Mouse (Mus musculus): ENCODE measurements around the gene Ankrd39.

The Ankrd39 gene

DNA sequence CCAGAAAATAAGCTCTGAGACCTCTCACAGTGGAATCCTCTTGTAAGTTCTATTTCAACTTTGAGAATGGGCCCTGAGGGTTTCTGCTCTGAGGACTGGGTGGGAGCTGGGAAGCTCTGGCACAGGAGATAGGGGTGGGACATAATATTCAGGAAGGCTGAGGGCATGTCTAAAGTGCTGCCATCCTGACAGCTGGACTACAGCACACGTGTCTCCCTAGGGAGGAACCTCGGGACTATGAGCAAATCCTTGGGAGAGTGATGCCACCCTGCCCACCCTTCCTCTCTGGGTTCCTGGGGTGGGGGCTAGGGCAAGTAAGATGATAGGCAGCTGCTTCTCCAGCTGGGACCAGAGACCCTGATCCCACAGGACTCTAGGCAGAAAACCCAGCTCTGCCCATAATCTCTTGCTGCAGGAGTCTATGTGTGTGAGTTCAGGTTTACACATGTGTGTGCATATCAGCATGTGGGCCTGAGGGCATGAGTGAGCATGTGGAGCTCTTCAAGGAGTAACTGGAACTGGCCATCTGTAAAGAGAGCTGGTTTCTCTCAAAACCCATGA, 25.0 kb upstream of the Ankrd39 start:
- DNase-seq = no peak

DNA sequence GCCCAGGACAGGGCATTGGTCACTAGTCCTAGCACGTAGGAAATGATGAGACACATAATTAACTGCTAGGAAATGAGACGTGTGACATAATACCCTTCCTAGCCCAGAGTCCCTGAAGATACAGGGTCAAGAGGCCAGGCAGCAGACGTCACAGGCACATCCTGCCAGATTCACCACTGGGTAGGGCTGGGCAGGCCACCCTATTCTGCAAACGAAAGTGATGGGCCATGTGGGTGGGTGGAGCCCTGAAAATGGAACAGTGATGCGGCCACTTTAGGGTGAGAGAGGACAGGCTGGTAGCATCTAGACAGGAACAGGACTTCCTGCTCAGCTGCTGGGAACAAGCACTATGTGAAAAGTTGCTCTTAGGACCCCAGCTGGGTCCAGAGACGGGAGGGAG, 24.4 kb upstream of the Ankrd39 start:
- peak; percentile 76 to 86 for DNase-seq

DNA sequence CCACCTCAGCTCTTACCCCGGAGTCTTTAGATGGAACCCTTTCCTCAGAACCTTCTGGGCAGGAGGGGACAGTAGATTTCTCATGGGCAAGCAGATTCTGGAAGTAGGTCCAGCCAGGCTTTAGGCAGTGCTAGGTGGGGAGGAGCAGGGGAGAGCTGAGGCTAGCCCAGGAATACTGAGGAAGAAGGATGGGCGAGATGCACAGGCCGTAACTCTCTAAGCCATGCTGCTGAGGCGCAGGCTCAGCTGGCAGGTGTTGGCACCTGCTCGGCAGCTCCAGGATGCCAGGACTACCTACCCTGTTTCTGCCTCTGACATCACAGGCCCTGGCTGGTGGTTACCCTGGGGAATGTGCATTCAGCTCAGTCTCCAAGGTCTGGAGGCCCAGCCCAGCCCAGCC, 23.1 kb upstream of the Ankrd39 start:
- DNase-seq = no peak

DNA sequence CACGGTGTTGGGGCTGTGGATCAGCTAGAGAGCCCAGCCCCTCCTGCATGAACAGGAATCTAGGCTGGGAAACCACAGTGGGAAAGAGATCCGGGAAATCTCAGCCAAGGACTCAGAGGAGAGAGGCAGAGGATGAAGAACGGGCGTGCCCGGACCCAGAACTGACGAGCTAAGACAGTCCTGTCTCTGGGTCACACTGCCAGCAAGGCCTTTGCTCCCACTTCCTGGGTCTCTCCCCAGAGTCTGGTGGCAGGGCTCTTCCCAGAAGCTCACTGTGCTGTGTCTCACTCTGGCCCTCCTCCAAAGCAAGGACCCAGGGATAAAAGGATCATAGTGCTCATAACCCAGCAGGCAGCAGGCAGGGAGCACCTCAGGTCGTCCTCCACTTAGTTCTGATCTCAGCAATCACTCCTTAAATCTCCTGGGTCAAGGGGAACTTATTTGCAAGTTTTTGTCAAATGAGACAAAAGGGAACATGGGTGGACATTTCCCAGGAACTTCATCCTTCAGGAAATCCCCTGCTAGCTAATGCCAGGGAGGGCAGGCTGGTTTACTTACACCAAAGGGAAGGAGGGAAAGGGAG, 22.5 kb upstream of the Ankrd39 start:
- peak in 1 of 2 experiments; percentile 55 for DNase-seq

DNA sequence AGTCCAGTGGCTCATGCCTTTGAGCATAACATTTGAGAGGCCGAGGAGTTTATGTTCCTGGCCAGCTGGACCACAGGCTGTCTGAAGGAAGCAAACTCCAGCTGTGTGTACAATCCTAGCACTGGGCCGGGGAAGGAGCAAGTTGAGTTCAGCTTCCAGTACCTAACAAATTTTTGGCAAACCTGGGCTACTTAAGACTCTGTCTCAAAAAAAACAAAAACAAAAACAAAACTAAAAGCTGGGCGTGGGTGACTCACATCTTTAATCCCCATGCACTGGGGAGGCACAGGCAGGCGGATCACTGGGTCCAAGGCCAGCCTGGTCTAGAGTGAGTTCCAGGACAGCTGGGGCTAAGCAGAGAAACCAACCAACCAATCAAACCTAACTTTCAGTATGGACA, 21.5 kb upstream of the Ankrd39 start:
- DNase-seq = peak in 1 of 2 experiments; percentile 44

DNA sequence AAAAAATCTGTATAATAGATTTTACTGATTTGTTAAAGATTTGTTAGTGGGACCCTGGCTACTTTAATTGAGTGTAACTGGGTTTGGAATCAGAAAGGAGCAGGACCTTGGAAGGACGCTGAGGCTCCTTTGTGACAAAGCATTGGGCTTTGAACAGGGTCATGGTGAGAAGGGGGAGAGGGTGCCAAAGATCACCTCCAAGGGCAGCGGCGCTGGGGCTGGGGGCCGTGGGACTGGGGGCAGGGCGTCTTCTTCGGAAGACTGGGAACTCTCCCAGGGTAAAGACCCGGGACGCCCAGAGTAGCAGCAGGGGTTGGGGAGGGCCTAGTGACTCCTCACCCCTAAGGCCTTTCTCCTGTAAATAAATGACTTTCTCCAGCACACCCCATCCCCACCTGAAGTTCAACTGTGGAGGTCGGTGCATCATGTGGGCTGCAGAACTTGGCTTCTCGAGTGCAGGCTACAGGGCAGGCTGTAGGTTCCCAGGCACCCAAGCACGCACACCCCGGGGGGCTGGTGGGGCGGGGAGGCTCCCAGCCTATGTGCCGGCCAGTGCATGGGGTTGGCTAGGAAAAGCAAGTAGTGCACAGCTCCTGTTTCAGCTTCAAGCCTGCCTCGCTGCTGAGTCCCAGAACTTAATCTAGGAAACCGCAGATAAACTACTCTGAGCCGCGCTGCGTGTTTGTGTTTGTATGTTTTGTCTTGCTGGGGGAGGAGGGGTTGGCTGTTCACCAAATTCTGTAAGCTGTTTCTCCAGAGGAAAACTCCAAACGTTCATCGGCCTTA, 20.8 kb upstream of the Ankrd39 start:
- DNase-seq = no peak

DNA sequence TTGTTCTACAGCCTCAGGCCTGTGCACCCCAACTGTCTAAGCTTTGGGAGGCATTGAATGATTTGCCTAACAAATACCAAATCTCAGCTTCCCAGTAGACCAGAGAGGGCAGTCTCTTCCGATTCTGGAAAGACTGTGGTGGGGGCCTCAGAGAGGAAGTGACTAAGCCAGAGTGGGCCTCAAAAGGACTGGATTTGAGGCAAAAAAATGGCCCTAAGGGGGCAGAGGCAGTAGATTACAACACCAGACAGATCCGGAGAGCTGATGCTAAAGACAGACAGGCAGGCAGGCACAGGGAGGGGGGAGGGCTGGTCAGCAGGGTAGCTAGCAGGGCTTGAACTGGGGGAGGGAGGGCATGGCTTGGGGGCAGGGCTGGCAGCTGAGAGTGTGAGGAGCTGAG, 19.2 kb upstream of the Ankrd39 start:
- no peak for DNase-seq

DNA sequence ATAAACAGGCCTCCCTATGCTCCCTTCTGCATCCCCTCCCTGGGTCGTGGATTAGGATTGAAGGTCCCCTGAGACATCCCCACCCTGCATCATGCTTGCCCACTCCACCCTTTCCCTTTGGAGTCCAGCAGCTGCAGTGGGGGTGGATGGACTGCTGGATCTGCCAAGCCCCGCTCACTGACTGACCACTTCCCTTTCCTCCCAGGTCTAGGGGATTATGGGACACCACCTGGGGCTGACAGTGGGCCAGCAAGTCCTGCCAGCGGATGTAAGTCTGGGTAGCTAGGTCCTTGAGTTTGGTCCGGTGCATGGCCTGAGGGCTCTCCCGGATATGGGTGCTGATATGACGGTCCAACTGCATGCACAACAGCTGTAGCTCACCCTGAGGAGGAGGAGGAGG, 16.9 kb upstream of the Ankrd39 start:
- no peak for DNase-seq

DNA sequence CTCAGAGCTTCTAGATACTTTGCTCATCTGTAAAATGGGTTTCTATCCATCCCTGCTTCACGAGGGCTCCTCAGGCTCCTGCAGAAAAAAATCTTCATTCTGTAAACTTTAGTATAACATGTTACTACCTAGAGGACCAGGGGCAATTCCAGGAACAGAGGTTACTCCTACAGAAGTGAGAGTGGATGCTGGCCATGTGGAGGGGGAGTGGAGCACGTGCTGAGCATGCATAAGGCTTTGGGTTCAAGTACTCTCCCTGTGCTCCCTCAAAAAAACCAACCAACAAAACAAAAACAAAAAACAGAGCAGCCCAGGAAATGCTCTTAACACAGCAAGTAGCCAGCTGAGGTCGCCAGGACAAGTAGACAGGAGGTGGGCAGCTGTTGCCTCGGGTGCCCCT, 16.4 kb upstream of the Ankrd39 start:
- no peak for DNase-seq

DNA sequence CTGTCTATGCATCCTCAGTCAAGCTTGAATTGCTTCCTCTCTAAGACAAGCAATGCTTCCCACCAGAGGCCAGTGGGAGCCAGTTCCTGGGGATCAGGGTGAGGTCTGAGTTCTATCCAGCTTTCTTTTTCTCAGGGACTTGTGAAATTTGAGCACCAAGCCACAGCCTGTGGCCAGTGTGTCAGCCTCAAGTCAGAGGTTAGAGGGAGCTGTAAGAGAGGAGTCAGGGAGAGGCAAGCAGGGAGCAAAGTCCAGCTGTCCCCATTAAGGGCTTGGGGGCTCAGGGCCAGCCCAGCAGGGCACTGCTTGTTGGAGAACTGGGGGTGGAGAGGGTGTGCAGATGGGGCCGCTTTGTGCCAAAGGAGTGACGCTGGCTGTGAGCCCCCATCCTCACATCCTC, 16.0 kb upstream of the Ankrd39 start:
- no peak for DNase-seq

DNA sequence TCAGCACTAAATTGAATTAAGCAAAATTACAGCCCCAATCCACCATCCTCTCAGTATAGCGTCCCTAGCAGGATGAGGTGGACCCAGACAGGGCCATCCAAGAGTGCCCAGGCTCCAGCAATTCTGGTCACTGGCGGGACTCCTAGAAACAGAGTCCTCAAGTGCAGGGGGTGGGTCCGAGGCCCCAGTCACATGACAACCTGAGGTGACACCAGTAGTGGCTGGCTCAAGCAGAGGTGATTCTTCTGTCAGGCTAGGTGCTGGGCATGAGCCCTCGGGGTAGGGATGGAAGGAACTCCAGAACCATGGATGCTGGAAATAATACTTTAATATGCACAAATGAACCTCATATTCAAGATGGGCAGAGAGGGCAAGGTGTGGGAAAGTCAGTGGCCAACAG, 15.1 kb upstream of the Ankrd39 start:
- DNase-seq = no peak

DNA sequence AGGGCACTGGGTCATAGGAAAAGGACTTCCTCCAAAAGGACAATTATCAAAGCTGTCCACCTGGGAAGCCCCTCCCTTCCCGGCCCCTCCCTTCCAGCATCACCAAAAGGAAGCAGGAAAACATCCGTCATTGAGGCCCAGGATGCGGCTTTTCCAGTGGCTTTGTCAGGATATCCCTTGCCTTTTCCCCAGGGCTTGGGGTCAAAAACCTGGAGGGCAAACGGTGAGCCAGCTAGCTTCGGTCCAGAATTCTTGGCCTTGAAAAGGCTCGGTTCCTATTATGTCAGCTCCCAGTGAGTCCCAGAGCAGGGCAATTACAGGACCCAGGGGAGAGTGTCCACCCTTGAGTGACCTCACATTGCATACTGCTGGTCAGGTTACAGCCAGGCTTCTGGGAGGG, 13.7 kb upstream of the Ankrd39 start:
- no peak for DNase-seq

DNA sequence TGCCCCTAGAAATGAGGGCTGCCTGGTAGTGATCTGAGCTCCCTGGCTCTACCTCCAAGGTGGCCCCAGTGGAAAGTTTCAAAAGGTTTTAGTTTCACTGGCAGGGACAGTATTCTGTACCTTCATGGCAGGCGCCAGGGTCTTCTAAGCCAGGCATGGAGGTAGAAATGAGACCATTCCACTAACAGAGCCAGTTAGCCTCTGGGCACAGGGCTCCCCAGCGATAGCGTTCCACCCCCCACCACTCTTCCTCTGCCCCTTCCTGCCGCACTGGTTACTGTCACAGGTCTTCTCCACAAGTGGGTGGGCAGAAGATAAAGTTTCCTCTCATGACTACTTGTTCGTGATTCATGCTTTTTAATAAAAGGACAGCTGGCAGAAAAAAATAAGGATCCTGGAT, 12.6 kb upstream of the Ankrd39 start:
- no peak for DNase-seq

DNA sequence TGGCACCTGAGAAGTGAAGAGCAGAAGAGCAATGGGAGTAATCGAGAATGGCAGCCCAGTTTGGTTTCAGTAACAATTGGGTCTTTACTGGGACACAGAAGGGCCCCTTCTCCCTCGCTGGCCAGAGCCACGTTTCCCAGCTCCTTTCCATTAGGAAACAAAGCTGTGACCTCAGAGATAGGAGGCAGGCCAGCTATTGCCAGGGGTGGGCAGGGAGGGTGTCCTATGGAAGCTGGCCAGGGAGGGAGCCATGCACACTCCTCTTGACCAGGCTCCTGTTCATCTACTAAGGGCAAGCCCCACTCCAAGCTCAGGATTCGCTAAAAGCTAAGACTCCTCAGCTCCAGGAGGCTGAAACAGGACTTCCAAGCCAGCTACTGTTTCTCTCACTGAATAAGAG, 12.0 kb upstream of the Ankrd39 start:
- DNase-seq = no peak

DNA sequence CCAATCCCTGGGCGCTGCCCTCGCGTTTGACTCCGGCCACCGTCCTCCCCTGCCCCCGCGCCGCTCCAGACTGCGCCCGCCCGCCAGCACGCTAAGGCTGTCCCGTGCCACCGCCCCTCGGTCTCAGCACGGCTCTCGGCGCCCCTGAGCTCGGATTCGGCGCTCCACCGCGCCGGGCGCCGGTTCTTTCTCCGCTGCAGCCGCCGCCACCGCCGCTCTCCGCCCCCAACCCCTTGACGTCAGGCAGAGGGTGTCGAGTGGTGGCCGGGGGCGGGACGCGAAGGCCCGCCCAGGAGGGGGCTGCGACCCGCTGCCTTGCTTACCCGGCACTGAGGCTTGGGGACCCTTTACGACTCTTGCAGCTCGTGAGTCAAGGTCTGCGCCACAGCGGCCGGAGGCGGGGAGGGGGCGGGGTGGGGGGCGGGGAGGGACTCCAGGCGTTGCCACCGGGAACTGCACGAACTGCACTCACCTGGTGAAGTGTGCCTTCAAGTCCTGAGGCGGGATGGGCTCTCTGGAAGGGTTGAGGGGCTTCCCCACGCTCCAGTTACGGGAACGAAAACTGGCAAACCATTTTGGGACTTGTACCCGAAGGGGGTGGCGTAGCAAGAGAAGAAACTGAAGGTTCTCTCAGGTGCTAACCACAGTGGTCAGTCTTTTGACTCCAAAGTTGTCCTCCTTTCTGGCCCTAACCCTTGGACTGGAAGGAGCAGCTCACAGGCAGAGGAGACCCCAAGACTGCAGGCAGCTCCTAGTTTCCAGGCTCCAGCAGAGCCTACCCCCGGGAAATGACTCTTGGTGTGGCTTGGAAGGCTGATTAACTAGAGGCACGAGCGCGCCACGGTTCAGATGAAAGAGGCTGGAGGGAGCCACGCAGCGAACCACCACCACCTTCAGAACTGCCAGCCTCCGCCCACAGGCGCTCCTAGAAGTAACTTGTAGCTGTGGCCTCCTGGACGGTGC, 11.1 kb upstream of the Ankrd39 start, which contains the start of gene Sema4c:
TSS of gene Sema4c (minus strand) at position 319 of the 963 bp plus-strand sequence.
- peak; percentile 86 to 89 for DNase-seq

DNA sequence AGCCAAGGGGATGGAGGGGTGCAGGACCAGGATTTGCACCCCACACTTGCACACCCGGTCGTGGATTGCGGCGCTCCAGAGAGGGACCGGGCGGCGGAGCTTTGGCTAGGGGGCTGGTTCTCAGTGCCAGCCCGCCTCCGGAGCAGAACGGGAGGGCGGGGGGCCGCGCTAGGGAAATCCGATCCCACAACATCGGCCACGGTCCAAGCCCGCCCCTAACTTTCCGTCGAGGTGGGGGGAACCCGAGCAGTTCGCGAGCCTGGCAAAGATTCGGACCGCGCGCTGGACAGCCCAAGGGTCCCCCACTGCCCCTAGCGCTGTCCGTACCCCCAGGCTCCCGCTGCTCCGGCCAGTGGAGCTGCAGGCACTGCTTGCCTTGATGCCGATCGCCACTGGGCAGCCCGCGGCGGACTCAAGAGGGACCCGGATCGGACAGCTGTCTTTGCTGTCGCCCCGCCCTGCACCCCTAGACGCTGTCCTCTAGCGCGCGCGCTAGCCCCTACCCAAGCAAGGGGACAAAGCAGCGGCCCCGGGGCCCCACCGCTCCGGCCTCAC, 10.3 kb upstream of the Ankrd39 start:
- DNase-seq = peak; percentile 91 to 96

DNA sequence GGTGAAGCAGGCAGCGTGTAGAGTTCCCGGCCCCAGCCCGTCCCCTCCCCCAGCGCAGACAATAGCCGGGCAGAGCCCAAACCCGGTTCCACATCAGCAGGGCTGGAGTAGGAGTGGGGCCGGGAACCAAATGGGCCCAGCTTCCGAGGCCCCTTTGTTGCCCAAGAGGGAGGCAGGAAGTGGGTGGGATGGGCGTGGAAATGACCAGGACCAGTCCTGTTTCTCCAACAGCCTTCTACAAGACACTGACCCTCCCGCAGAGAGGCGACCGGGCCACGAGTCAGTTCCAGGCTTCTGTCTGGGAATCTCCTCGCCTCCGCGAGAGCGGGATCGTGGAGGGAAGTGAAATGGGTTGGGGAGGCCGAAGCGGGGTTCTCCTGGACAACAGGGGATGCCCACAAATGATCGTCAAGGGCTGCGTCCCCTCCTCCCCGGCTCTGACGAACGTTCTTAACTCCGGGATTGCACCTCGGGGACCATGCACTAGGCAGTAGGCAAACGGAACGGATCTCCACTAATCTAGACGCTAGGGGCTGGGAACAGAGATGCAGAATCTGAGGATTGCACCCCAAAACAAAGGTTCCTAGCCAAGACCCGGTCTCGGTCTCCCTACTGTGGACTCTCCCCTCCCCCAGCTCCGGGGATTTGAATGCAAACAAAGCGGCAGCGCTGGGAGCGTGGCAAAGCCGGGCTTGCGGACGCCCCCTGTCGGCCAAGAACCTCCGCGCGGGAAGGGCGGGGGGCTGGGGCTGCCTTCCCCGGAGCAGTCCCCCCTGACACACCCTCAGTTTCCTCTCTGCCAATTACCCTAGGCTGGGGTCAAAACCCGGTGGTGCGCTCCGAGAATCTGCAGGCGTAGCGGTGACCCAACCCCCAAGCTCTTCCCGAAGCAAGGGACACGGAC, 9.6 kb upstream of the Ankrd39 start:
- peak; percentile 95 to 96 for DNase-seq

DNA sequence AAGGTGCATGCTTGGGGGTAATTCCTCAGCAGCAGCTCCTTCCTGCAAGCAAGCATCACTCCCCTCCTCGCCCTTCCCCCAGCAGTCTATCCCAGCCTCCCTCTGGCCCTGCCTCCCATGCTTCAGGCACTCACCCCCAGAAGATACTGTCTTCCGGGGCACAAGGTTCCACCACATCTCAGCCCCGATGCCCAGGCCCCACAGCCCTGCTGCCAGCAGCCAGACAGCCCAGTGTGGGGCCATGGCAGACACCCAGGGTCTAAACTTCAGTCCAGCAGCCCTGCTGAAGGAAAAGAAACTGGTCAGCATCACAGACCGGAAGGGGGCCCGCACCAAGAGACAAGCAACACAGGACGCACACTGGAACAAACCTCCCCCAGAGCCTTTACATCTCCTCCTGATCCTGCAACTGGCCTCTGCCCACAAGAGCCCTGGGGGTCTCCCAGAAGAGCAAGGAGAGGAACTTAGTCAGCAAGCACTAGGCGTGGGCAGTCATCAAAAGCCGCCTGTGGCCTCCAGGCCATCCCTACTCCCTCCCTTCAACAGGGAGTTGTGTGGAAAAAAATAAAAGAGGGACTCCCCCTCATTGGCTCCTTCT, 8.7 kb upstream of the Ankrd39 start:
- peak; percentile 53 to 64 for DNase-seq

DNA sequence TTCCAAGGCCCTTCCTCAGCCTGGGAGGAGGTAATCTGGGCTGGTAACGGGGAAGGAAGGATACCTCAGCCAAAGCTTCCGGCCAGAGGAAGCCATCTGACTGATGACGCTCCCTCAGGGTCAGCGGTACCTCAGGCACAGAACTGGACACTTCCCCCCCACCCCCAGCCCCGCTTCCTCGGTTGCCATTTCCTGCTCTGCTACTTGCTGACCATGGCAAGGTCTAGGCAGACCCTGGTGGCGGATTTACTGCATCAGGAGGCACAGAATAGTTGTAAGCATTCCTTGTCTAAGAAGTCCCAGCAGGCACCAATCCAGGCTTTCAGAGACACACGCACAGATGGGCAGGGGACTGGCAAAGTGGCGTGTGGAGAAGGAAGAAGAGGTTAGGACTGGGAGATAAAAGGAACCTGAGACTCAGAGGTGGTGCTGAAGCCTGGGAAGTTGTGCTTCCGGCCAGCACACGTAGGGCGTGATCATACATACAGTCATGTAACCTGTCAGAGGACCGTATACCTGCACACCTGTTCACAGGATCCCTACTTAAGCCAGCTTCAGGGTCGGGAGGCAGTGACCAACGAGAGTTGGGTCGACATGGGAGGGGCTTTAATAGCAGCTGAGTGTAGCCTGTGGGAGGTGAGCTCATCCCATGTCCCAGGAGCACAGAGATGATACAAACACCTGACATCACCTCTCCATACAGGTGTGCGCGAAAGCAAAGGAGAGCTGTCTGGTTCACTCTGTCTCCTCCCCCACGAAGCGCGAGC, 7.6 kb upstream of the Ankrd39 start:
- DNase-seq = peak in 1 of 2 experiments; percentile 55

DNA sequence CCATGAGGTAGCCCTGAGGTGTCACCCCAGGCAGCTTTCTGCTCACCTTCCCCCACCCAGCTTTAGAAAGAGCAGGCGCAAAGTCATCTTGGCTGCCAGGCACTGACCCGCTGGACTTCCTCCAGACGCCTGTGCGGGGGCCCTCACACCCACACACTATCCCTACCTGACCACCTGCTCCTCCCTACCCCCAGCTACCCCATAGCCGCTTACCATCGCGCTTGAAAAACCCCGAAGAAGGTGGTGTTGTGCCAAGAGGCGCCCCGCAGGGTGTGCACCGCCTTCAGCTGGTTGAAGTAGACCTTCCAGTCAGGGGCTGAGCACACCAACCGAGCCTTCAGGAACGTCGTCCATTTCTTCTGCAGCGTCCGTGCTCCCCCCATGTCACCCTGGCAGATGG, 5.3 kb upstream of the Ankrd39 start:
- DNase-seq = no peak

DNA sequence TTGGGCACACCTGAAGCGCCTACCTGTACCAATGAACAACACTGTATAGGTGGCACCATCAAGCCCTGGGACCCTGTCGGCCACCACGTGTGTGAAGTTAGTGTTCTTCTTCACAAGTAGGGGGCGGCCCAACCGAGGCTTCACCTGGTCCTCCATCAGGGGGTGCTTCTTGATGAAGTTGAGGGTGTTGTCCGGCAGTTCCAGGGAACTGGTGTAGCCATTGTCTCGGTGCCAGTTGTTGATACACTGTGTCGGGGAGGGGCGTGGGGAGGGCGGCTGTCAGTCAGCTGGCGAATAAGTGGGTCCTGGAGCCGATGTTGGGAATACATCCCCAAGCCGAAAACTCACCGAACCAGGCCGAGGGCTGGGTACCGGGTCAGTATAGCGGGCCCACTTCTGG, 4.7 kb upstream of the Ankrd39 start:
- no peak for DNase-seq

Measured in lung, postnatal 4 days (tissue).